ENCODE assay signal across 8 mouse cellular contexts in genomic region chr9:64341254-64341566, GRCm38 (mm10). TPM values are rescaled to one million over a fixed set of nuclear protein-coding genes. Genes with fewer than 3 reads are reported as not detected.
DNase-seq lines count a peak whose midpoint lies in the region; ATAC-seq and TF ChIP-seq lines count a peak whose summit lies in the region.

Dis3l (minus strand) TSS chr9:64341288.

- no peaks in the 10 kb centered on the region for H3K9me3 ChIP-seq in G1E (replicated peaks)
- no peaks in the 10 kb centered on the region for H3K9me3 ChIP-seq in forebrain, embryonic 13.5 days (replicated peaks)
- no peaks in the 10 kb centered on the region for H3K9me3 ChIP-seq in hindbrain, embryonic 12.5 days (replicated peaks)
- H3K9me3 ChIP-seq in liver, embryonic 15.5 days (replicated peaks) = no peaks in the 10 kb centered on the region

- H3K4me3 ChIP-seq in G1E (ENCODE audit: low read depth, low read length) = peak within 1 kb of the TSS; percentile 85
- H3K4me3 ChIP-seq in forebrain, embryonic 13.5 days = peak within 1 kb of the TSS; percentile 62
- peak within 1 kb of the TSS; percentile 57 for H3K4me3 ChIP-seq in hindbrain, embryonic 12.5 days
- H3K4me3 ChIP-seq in liver, embryonic 15.5 days (replicated peaks) = peak within 1 kb of the TSS; percentile 74

- H3K27ac ChIP-seq in forebrain, embryonic 13.5 days = peak within 1 kb of the TSS; percentile 99
- H3K27ac ChIP-seq in hindbrain, embryonic 12.5 days = peak within 1 kb of the TSS; percentile 99
- peak within 1 kb of the TSS; percentile 95 for H3K27ac ChIP-seq in liver, embryonic 15.5 days (replicated peaks)

- TF ChIP-seq CTCF in G1E (IDR thresholded peaks at IDR 0.05; ENCODE audit: low read depth, low read length) = no peak

- no peaks in the 10 kb centered on the region for H3K27me3 ChIP-seq in G1E (ENCODE audit: insufficient read depth, low read length)
- no peaks in the 10 kb centered on the region for H3K27me3 ChIP-seq in forebrain, embryonic 13.5 days
- no peaks in the 10 kb centered on the region for H3K27me3 ChIP-seq in hindbrain, embryonic 12.5 days
- H3K27me3 ChIP-seq in liver, embryonic 15.5 days = no peaks in the 10 kb centered on the region

- H3K36me3 ChIP-seq in G1E (replicated peaks) = peaks cover 21% of the 10 kb centered on the region
- peaks cover 9% of the 10 kb centered on the region; the same call in 1 of the 2 replicates for H3K36me3 ChIP-seq in forebrain, embryonic 13.5 days (ENCODE audit: poor library complexity, severe bottlenecking)
- no peaks in the 10 kb centered on the region for H3K36me3 ChIP-seq in hindbrain, embryonic 12.5 days
- H3K36me3 ChIP-seq in liver, embryonic 15.5 days (replicated peaks) = 0 out of 2 replicates have a peak, but pooled peaks cover 10% of the 10 kb centered on the region

- H3K4me1 ChIP-seq in G1E (ENCODE audit: insufficient read depth, low read depth, low read length) = peaks cover 23% of the 10 kb centered on the region
- H3K4me1 ChIP-seq in forebrain, embryonic 13.5 days = peaks cover 11% of the 10 kb centered on the region
- H3K4me1 ChIP-seq in hindbrain, embryonic 12.5 days = peaks cover 14% of the 10 kb centered on the region
- H3K4me1 ChIP-seq in liver, embryonic 15.5 days (replicated peaks) = peaks cover 18% of the 10 kb centered on the region

- H3K4me2 ChIP-seq in forebrain, embryonic 13.5 days = peak within 1 kb of the TSS; percentile 80
- H3K4me2 ChIP-seq in hindbrain, embryonic 12.5 days (replicated peaks) = peak within 1 kb of the TSS; percentile 69
- peak within 1 kb of the TSS; percentile 93 for H3K4me2 ChIP-seq in liver, embryonic 15.5 days

- DNase-seq in frontal cortex, adult 2 months (ENCODE audit: extremely low spot score in 1 of 2, low spot score in 1 of 2) = no peak
- no peak for DNase-seq in frontal cortex, postnatal 14 days (ENCODE audit: low spot score in 2 of 2)
- DNase-seq in G1E (ENCODE audit: low spot score) = no peak
- no peak for DNase-seq in lung, postnatal 25 days (ENCODE audit: low spot score)

- ATAC-seq in G1E (ENCODE audit: extremely low read depth, insufficient number of reproducible peaks, low FRiP score, poor library complexity, severe bottlenecking) = no peak
- peak; percentile 20; the same call in 1 of the 2 replicates for ATAC-seq in forebrain, embryonic 13.5 days
- no peak for ATAC-seq in hindbrain, embryonic 12.5 days (ENCODE audit: low FRiP score)
- ATAC-seq in liver, embryonic 15.5 days (ENCODE audit: insufficient read depth) = no peak
- ATAC-seq in CD4-positive, CD25-positive, alpha-beta regulatory T cell, adult 4 months = no peak

- H3K9ac ChIP-seq in forebrain, embryonic 13.5 days = peak within 1 kb of the TSS; percentile 98
- H3K9ac ChIP-seq in hindbrain, embryonic 12.5 days = peak within 1 kb of the TSS; percentile 94
- H3K9ac ChIP-seq in liver, embryonic 15.5 days = peak within 1 kb of the TSS; percentile 92

- WGBS in forebrain, embryonic 13.5 days = 15% methylated on average over 16 of the region's 16 CpGs
- WGBS in hindbrain, embryonic 12.5 days = 14% methylated on average over 16 of the region's 16 CpGs
- 6% methylated on average over 16 of the region's 16 CpGs for WGBS in liver, embryonic 15.5 days (ENCODE audit: insufficient replicate concordance)

RNA-seq across cellular contexts. Expression of gene Dis3l, which starts in this region (rescaled TPM):
- 23.0 and 24.1 TPM in 2 replicates for polyA plus RNA-seq in frontal cortex, adult 2 months (2012; rRNA removed)
- total RNA-seq in G1E (2014; fragmentation: Nextera tagmentation) (16.9 and 18.9 TPM in 2 replicates), G1E (2017) (20.7 and 22.4 TPM in 2 replicates)
- 4.2 and 5.6 TPM in 2 replicates for polyA plus RNA-seq in G1E (2012)
- polyA plus RNA-seq in forebrain, embryonic 13.5 days (2015; fragmentation: Nextera tagmentation; extraction: Ambion mirVana) = 19.4 and 21.7 TPM in 2 replicates
- 20.3 and 21.9 TPM in 2 replicates for polyA plus RNA-seq in hindbrain, embryonic 12.5 days (2016; fragmentation: Nextera tagmentation; extraction: Ambion mirVana)
- polyA plus RNA-seq in liver, embryonic 15.5 days (2015; fragmentation: Nextera tagmentation; extraction: Ambion mirVana) = 8.5 and 8.8 TPM in 2 replicates
- polyA plus RNA-seq in CD4-positive, CD25-positive, alpha-beta regulatory T cell, adult 4 months (2017; shearing (Covaris generic)) = 10 to 100 TPM in 1 of 2 experiments, 1 to 10 TPM in 1; 9.4 to 12.5 TPM
